Mouse (Mus musculus): ENCODE results near the gene Mettl7a1. TPM values are rescaled to one million over a fixed set of nuclear protein-coding genes. Genes with fewer than 3 reads are reported as not detected.
"Not testable (repeated sequence)": the region's sequence is repeated elsewhere in the genome, so short reads cannot be mapped to it uniquely, and the experiment has no call there.

Gene Mettl7a1
- polyA plus RNA-seq, 1 experiment from 2014 or later = 4.3 TPM

DNA sequence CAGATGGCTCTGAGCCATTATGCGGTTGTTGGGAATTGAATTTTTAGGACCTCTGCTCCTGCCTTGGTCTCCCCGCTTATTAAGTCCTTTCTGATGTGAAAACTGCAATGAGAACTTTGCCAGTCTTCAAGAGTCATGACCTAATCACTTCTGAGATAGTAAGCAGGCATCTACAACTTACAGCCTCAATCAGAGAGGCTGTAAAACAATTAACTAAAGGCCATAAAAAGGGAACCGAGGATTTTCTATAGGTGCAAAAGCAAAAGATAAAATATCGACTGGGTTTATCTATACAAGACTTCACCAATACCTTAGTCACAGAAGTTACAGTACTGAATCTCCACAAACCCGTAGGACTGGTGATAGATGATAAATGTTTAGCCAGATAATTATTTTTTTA, 51.9 kb downstream of the Mettl7a1 start:
- H3K36me3 ChIP-seq (replicated peaks) = no peaks in the 10 kb centered on the region
- no peaks in the 10 kb centered on the region for H3K27me3 ChIP-seq (replicated peaks)
- no peaks in the 10 kb centered on the region for H3K9me3 ChIP-seq
- ATAC-seq (replicated peaks) = no peak
- no peak overlapping the region for H3K4me3 ChIP-seq
- H3K4me1 ChIP-seq = no peaks in the 10 kb centered on the region
- no peak overlapping the region for H3K27ac ChIP-seq
- no peak overlapping the region for H3K9ac ChIP-seq
- WGBS = 89% methylated on average over 5 of the region's 5 CpGs
- H3K4me2 ChIP-seq = no peak overlapping the region

DNA sequence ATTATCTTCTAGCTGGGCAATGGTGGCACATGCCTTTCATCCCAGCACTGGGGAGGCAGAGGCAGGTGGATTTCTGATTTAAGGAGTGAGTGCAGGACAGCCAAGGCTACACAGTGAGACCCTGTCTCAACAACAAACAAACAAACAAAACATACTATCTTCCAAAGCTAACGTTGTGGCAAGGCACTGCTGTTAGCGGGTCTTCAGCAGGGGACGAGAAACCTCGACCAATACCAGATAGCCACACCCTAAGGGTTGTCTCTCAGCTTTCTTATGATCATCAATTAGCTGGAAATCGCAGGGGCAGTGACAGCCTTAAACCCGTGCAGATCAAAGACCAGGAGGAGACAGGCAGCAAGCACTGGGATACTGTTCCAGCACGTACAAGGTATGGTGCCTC, 60.3 kb downstream of the Mettl7a1 start, which contains the start of gene Higd1c:
Higd1c (plus strand) TSS at position 301 of the 400 bp plus-strand sequence.
- ATAC-seq (replicated peaks) = no peak
- no peak within 1 kb of the TSS for H3K27ac ChIP-seq

DNA sequence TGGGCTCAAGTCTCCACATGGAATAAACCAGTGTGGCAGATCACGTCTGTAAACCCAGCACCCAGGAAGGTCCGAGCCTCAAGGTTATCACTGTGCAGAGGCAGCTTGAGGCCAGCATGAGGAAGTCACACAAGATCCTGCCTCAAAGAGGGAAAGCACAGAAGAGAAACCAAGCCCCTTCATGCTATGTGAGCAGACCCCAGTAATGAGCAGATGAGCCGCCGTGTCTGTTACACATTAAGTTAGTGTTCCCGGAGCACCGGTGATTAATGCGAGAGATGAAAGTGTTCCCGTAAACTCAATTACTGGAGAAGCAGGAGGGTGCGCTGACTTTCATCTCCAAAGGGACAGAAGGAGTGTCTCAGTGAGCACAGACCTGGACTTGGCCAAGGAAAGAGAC, 62.0 kb downstream of the Mettl7a1 start:
- not testable (repeated sequence) for H3K4me2 ChIP-seq; H3K9me3 ChIP-seq; H3K36me3 ChIP-seq (replicated peaks); H3K4me3 ChIP-seq; ATAC-seq (replicated peaks); H3K4me1 ChIP-seq; H3K27ac ChIP-seq; H3K27me3 ChIP-seq (replicated peaks); H3K9ac ChIP-seq
- WGBS = 50% methylated on average over 9 of the region's 9 CpGs

More for the DNA sequence above, 60.3 kb downstream of the Mettl7a1 start, which contains the start of gene Higd1c:
- Histone ChIP-seq H3K9ac (no peak within 1 kb of the TSS), H3K27me3 (replicated peaks) (no peaks in the 10 kb centered on the region), H3K4me2 (no peak within 1 kb of the TSS), H3K36me3 (replicated peaks) (no peaks in the 10 kb centered on the region), H3K4me3 (no peak within 1 kb of the TSS), H3K4me1 (no peaks in the 10 kb centered on the region), H3K9me3 (no peaks in the 10 kb centered on the region; the same call in 1 of the 2 replicates)
- WGBS = 74% methylated on average over 7 of the region's 7 CpGs

GRCm38 (mm10) chr15:100367119-100367518, 63.2 kb downstream of the Mettl7a1 start:
- Histone ChIP-seq H3K27ac (no peak overlapping the region), H3K9ac (no peak overlapping the region), H3K4me3 (no peak overlapping the region), H3K9me3 (no peaks in the 10 kb centered on the region; the same call in 1 of the 2 replicates), H3K4me2 (no peak overlapping the region), H3K36me3 (replicated peaks) (no peaks in the 10 kb centered on the region), H3K27me3 (replicated peaks) (no peaks in the 10 kb centered on the region), H3K4me1 (no peaks in the 10 kb centered on the region)
- 86% methylated on average over 7 of the region's 7 CpGs for WGBS
- no peak for ATAC-seq (replicated peaks)

GRCm38 (mm10) chr15:100375066-100375465, 71.1 kb downstream of the Mettl7a1 start:
- no peak for ATAC-seq (replicated peaks)
- no peaks in the 10 kb centered on the region for H3K9me3 ChIP-seq
- H3K27ac ChIP-seq = no peak overlapping the region
- no peak overlapping the region for H3K4me3 ChIP-seq
- H3K36me3 ChIP-seq (replicated peaks) = no peaks in the 10 kb centered on the region
- WGBS = 32% methylated on average over 5 of the region's 5 CpGs
- H3K4me1 ChIP-seq = no peaks in the 10 kb centered on the region
- no peaks in the 10 kb centered on the region for H3K27me3 ChIP-seq (replicated peaks)
- H3K4me2 ChIP-seq = no peak overlapping the region
- H3K9ac ChIP-seq = no peak overlapping the region

GRCm38 (mm10) chr15:100377847-100378505, 74.0 kb downstream of the Mettl7a1 start:
- H3K4me3 ChIP-seq; H3K36me3 ChIP-seq (replicated peaks); H3K4me1 ChIP-seq; H3K27me3 ChIP-seq (replicated peaks); ATAC-seq (replicated peaks); H3K4me2 ChIP-seq; H3K9ac ChIP-seq; H3K27ac ChIP-seq; H3K9me3 ChIP-seq: not testable (repeated sequence)
- 28% methylated on average over 3 of the region's 9 CpGs for WGBS

Other genes with a start within 250 kb of the Mettl7a1 start
- gene Atf1, start 76.3 kb upstream of the Mettl7a1 start, polyA plus RNA-seq (2015; fragmentation: Nextera tagmentation; extraction: Ambion mirVana) = 16.0 TPM in 2 replicates
- not detected in 2 replicates for gene Tmprss12, start 23.3 kb upstream of the Mettl7a1 start, polyA plus RNA-seq (2015; fragmentation: Nextera tagmentation; extraction: Ambion mirVana)
- gene Mettl7a3, start 30.8 kb downstream of the Mettl7a1 start, polyA plus RNA-seq (2015; fragmentation: Nextera tagmentation; extraction: Ambion mirVana) = not detected in 2 replicates
- gene Methig1, start 49.0 kb downstream of the Mettl7a1 start, polyA plus RNA-seq (2015; fragmentation: Nextera tagmentation; extraction: Ambion mirVana) = 0.11 and 0.13 TPM in 2 replicates
- not detected in 2 replicates for gene Mettl7a2, start 49.1 kb downstream of the Mettl7a1 start, polyA plus RNA-seq (2015; fragmentation: Nextera tagmentation; extraction: Ambion mirVana)
- not detected in 2 replicates for gene Higd1c, start 60.4 kb downstream of the Mettl7a1 start, polyA plus RNA-seq (2015; fragmentation: Nextera tagmentation; extraction: Ambion mirVana)
- 0.09 TPM in 2 replicates for gene Gm5475, start 118.0 kb downstream of the Mettl7a1 start, polyA plus RNA-seq (2015; fragmentation: Nextera tagmentation; extraction: Ambion mirVana)
- 28.0 and 31.0 TPM in 2 replicates for gene Slc11a2, start 120.9 kb downstream of the Mettl7a1 start, polyA plus RNA-seq (2015; fragmentation: Nextera tagmentation; extraction: Ambion mirVana)
- gene Letmd1, start 164.9 kb downstream of the Mettl7a1 start, polyA plus RNA-seq (2015; fragmentation: Nextera tagmentation; extraction: Ambion mirVana) = 57.0 and 59.5 TPM in 2 replicates
- 53.5 and 55.7 TPM in 2 replicates for gene Csrnp2, start 191.3 kb downstream of the Mettl7a1 start, polyA plus RNA-seq (2015; fragmentation: Nextera tagmentation; extraction: Ambion mirVana)
- gene Tfcp2, start 247.9 kb downstream of the Mettl7a1 start, polyA plus RNA-seq (2015; fragmentation: Nextera tagmentation; extraction: Ambion mirVana) = 40.2 and 42.8 TPM in 2 replicates